Mouse (Mus musculus) small intestine, adult 2 months (tissue): Measurements from ENCODE around the gene Phgr1.

Source experiments
- CTCF ChIP-seq: fragments of 200-500 bp; IDR thresholded peaks from 2 replicates; pipeline ENCODE4 v1.5.1; 2012; ENCODE audit warnings: low read depth, mild to moderate bottlenecking, control low read depth, inconsistent platforms, low read length, moderate library complexity, mixed read lengths; ENCODE audit not compliant: insufficient replicate concordance, insufficient read length; ENCODE audit errors: extremely low read depth
- POLR2A ChIP-seq: fragments of 200-500 bp; IDR thresholded peaks from 2 replicates; pipeline ENCODE4 v1.6.1; 2012; ENCODE audit warnings: low read depth, mild to moderate bottlenecking, control low read depth, inconsistent platforms, low read length, moderate library complexity

GRCm38 (mm10) chr2:118755407-118755806, 17.2 kb upstream of the Phgr1 start:
- TF ChIP-seq CTCF (no peak), POLR2A (no peak)
